Mouse (Mus musculus) myocyte (in vitro differentiated cells): ENCODE results near the gene Spsb2.
A peak's percentile ranks its signal among the peaks of the same experiment; 100 is the strongest.

ENCODE experiments used
- POLR2A ChIP-seq: IDR thresholded peaks from one replicate; pipeline ENCODE4 v1.6.1; 2011; ENCODE audit warnings: low read depth, mild to moderate bottlenecking, control low read depth, moderate library complexity; ENCODE audit not compliant: insufficient read length
- POLR2AphosphoS2 ChIP-seq: IDR thresholded peaks from one replicate; pipeline ENCODE4 v1.6.1; 2011; ENCODE audit warnings: low read depth, control low read depth; ENCODE audit not compliant: insufficient read length
- USF1 ChIP-seq: IDR thresholded peaks from one replicate; pipeline ENCODE4 v1.6.1; 2011; ENCODE audit warnings: low read depth, mild to moderate bottlenecking, control low read depth, moderate library complexity

- TF ChIP-seq POLR2AphosphoS2 = no peak
- TF ChIP-seq USF1 = no peak
- peak; percentile 6 for TF ChIP-seq POLR2A
Measured at GRCm38 (mm10) chr6:124807986-124808357, 489 bp upstream of the Spsb2 start.
